Mouse (Mus musculus): ENCODE measurements at regions not wholly inside any gene's neighbourhood (a gene's known extent, or its start where the extent isn't known, plus 50 kb on each side); places are given as distances from the start of the nearest gene placed in this dataset.

GRCm38 (mm10) chr2:75133298-75134080 is 307.9 kb downstream of the Mtx2 start:
- no peak overlapping the region for H3K4me3 ChIP-seq (ENCODE audit: insufficient read depth, low read depth, low read length)
- H3K4me1 ChIP-seq (ENCODE audit: control insufficient read depth, insufficient read depth, insufficient read length, low read length) = no peaks in the 10 kb centered on the region
- H3K27ac ChIP-seq (replicated peaks; ENCODE audit: low read depth, low read length) = no peak overlapping the region

GRCm38 (mm10) chr2:75136618-75137017 is 311.0 kb downstream of the Mtx2 start:
- Histone ChIP-seq H3K27ac (replicated peaks; ENCODE audit: low read depth, low read length) (no peak overlapping the region), H3K4me3 (ENCODE audit: insufficient read depth, low read depth, low read length) (no peak overlapping the region), H3K4me1 (ENCODE audit: control insufficient read depth, insufficient read depth, insufficient read length, low read length) (no peaks in the 10 kb centered on the region)

- no peak overlapping the region for H3K27ac ChIP-seq (replicated peaks; ENCODE audit: low read depth, low read length)
- no peaks in the 10 kb centered on the region for H3K4me1 ChIP-seq (ENCODE audit: control insufficient read depth, insufficient read depth, insufficient read length, low read length)
- peak overlapping the region; percentile 71 for H3K4me3 ChIP-seq (ENCODE audit: insufficient read depth, low read depth, low read length)
Measured at GRCm38 (mm10) chr2:75137133-75137982, 311.8 kb downstream of the Mtx2 start.

- Histone ChIP-seq H3K27ac (replicated peaks; ENCODE audit: low read depth, low read length) (no peak overlapping the region), H3K4me1 (ENCODE audit: control insufficient read depth, insufficient read depth, insufficient read length, low read length) (no peaks in the 10 kb centered on the region), H3K4me3 (ENCODE audit: insufficient read depth, low read depth, low read length) (peak overlapping the region; percentile 71)
Measured at GRCm38 (mm10) chr2:75137983-75138745, 312.6 kb downstream of the Mtx2 start.

- Histone ChIP-seq H3K27ac (replicated peaks; ENCODE audit: low read depth, low read length) (no peak overlapping the region), H3K4me1 (ENCODE audit: control insufficient read depth, insufficient read depth, insufficient read length, low read length) (no peaks in the 10 kb centered on the region), H3K4me3 (ENCODE audit: insufficient read depth, low read depth, low read length) (no peak overlapping the region)
Measured at GRCm38 (mm10) chr2:75138746-75139060, 313.1 kb downstream of the Mtx2 start.

GRCm38 (mm10) chr2:75139544-75139943 is 313.9 kb downstream of the Mtx2 start:
- Histone ChIP-seq H3K4me3 (ENCODE audit: insufficient read depth, low read depth, low read length) (no peak overlapping the region), H3K4me1 (ENCODE audit: control insufficient read depth, insufficient read depth, insufficient read length, low read length) (no peaks in the 10 kb centered on the region), H3K27ac (replicated peaks; ENCODE audit: low read depth, low read length) (no peak overlapping the region)

- no peak overlapping the region for H3K4me3 ChIP-seq (ENCODE audit: insufficient read depth, low read depth, low read length)
- H3K27ac ChIP-seq (replicated peaks; ENCODE audit: low read depth, low read length) = no peak overlapping the region
- H3K4me1 ChIP-seq (ENCODE audit: control insufficient read depth, insufficient read depth, insufficient read length, low read length) = no peaks in the 10 kb centered on the region
Measured at GRCm38 (mm10) chr2:75142675-75143074, 317.1 kb downstream of the Mtx2 start.

GRCm38 (mm10) chr2:75144861-75145260 is 319.3 kb downstream of the Mtx2 start:
- no peak overlapping the region for H3K4me3 ChIP-seq (ENCODE audit: insufficient read depth, low read depth, low read length)
- H3K27ac ChIP-seq (replicated peaks; ENCODE audit: low read depth, low read length) = no peak overlapping the region
- H3K4me1 ChIP-seq (ENCODE audit: control insufficient read depth, insufficient read depth, insufficient read length, low read length) = no peaks in the 10 kb centered on the region

GRCm38 (mm10) chr2:75146256-75146655 is 320.7 kb downstream of the Mtx2 start:
- Histone ChIP-seq H3K4me3 (ENCODE audit: insufficient read depth, low read depth, low read length) (no peak overlapping the region), H3K27ac (replicated peaks; ENCODE audit: low read depth, low read length) (no peak overlapping the region)

GRCm38 (mm10) chr2:75147399-75147798 is 321.8 kb downstream of the Mtx2 start:
- Histone ChIP-seq H3K27ac (replicated peaks; ENCODE audit: low read depth, low read length) (no peak overlapping the region), H3K4me3 (ENCODE audit: insufficient read depth, low read depth, low read length) (no peak overlapping the region), H3K4me1 (ENCODE audit: control insufficient read depth, insufficient read depth, insufficient read length, low read length) (no peaks in the 10 kb centered on the region)

More at GRCm38 (mm10) chr2:75146256-75146655, 320.7 kb downstream of the Mtx2 start:
- H3K4me1 ChIP-seq (ENCODE audit: control insufficient read depth, insufficient read depth, insufficient read length, low read length) = no peaks in the 10 kb centered on the region

- Histone ChIP-seq H3K27ac (replicated peaks; ENCODE audit: low read depth, low read length) (no peak overlapping the region), H3K4me3 (ENCODE audit: insufficient read depth, low read depth, low read length) (no peak overlapping the region), H3K4me1 (ENCODE audit: control insufficient read depth, insufficient read depth, insufficient read length, low read length) (no peaks in the 10 kb centered on the region)
Measured at GRCm38 (mm10) chr2:75147967-75148366, 322.4 kb downstream of the Mtx2 start.

- Histone ChIP-seq H3K4me1 (ENCODE audit: control insufficient read depth, insufficient read depth, insufficient read length, low read length) (no peaks in the 10 kb centered on the region), H3K4me3 (ENCODE audit: insufficient read depth, low read depth, low read length) (no peak overlapping the region), H3K27ac (replicated peaks; ENCODE audit: low read depth, low read length) (no peak overlapping the region)
Measured at GRCm38 (mm10) chr2:75149036-75149435, 323.4 kb downstream of the Mtx2 start.

- H3K4me3 ChIP-seq (ENCODE audit: insufficient read depth, low read depth, low read length) = no peak overlapping the region
- no peaks in the 10 kb centered on the region for H3K4me1 ChIP-seq (ENCODE audit: control insufficient read depth, insufficient read depth, insufficient read length, low read length)
- H3K27ac ChIP-seq (replicated peaks; ENCODE audit: low read depth, low read length) = no peak overlapping the region
Measured at GRCm38 (mm10) chr2:75149562-75149961, 324.0 kb downstream of the Mtx2 start.

- Histone ChIP-seq H3K27ac (replicated peaks; ENCODE audit: low read depth, low read length) (no peak overlapping the region), H3K4me1 (ENCODE audit: control insufficient read depth, insufficient read depth, insufficient read length, low read length) (no peaks in the 10 kb centered on the region), H3K4me3 (ENCODE audit: insufficient read depth, low read depth, low read length) (no peak overlapping the region)
Measured at GRCm38 (mm10) chr2:75150986-75151385, 325.4 kb downstream of the Mtx2 start.

GRCm38 (mm10) chr2:75151519-75151918 is 325.9 kb downstream of the Mtx2 start:
- Histone ChIP-seq H3K4me1 (ENCODE audit: control insufficient read depth, insufficient read depth, insufficient read length, low read length) (no peaks in the 10 kb centered on the region), H3K4me3 (ENCODE audit: insufficient read depth, low read depth, low read length) (no peak overlapping the region)

More at GRCm38 (mm10) chr2:75151519-75151918, 325.9 kb downstream of the Mtx2 start:
- no peak overlapping the region for H3K27ac ChIP-seq (replicated peaks; ENCODE audit: low read depth, low read length)

Measured in brown adipose tissue, adult 24 weeks (tissue).